Mouse (Mus musculus): ENCODE results near the gene Epgn. TPM values are rescaled to one million over a fixed set of nuclear protein-coding genes. Genes with fewer than 3 reads are reported as not detected.
A peak's percentile ranks its signal among the peaks of the same experiment; 100 is the strongest.

Gene Epgn
- polyA plus RNA-seq, 1 experiment from 2014 or later, result 0.15 TPM

GRCm38 (mm10) chr5:91074026-91074425 is 46.8 kb downstream of the Epgn start:
- peak overlapping the region; percentile 0; the same call in 1 of the 2 replicates for H3K9ac ChIP-seq (ENCODE audit: low read depth, low read length)
- H3K9me3 ChIP-seq (replicated peaks; ENCODE audit: control insufficient read depth, low read length, poor library complexity, severe bottlenecking), result no peaks in the 10 kb centered on the region
- peak overlapping the region; percentile 54 for H3K4me2 ChIP-seq (ENCODE audit: low read length)
- WGBS, result 44% methylated on average over 8 of the region's 8 CpGs
- peaks cover 3% of the 10 kb centered on the region for H3K4me1 ChIP-seq (ENCODE audit: control insufficient read depth, insufficient read depth, low read length)
- peak overlapping the region; percentile 31; the same call in 1 of the 2 replicates for H3K4me3 ChIP-seq (ENCODE audit: low read depth, low read length)
- ATAC-seq, result no peak
- no peaks in the 10 kb centered on the region for H3K36me3 ChIP-seq (ENCODE audit: control insufficient read depth, insufficient read depth, low read length)
- peaks cover 3% of the 10 kb centered on the region for H3K27me3 ChIP-seq (ENCODE audit: control insufficient read depth, insufficient read depth, low read depth, low read length)
- no peak overlapping the region for H3K27ac ChIP-seq (ENCODE audit: low read length)

GRCm38 (mm10) chr5:91074450-91074950 is 47.2 kb downstream of the Epgn start, which contains the start of gene Ereg:
Gene Ereg, plus strand, starts transcription at chr5:91074622.
- Histone ChIP-seq H3K27me3 (ENCODE audit: control insufficient read depth, insufficient read depth, low read depth, low read length) (peaks cover 3% of the 10 kb centered on the region), H3K9me3 (replicated peaks; ENCODE audit: control insufficient read depth, low read length, poor library complexity, severe bottlenecking) (no peaks in the 10 kb centered on the region), H3K36me3 (ENCODE audit: control insufficient read depth, insufficient read depth, low read length) (no peaks in the 10 kb centered on the region), H3K4me1 (ENCODE audit: control insufficient read depth, insufficient read depth, low read length) (peaks cover 3% of the 10 kb centered on the region), H3K9ac (ENCODE audit: low read depth, low read length) (peak within 1 kb of the TSS; percentile 0; the same call in 1 of the 2 replicates), H3K4me3 (ENCODE audit: low read depth, low read length) (peak within 1 kb of the TSS; percentile 31), H3K27ac (ENCODE audit: low read length) (no peak within 1 kb of the TSS), H3K4me2 (ENCODE audit: low read length) (peak within 1 kb of the TSS; percentile 54)
- peak; percentile 64 for ATAC-seq
- under 1% methylated on average over 25 of the region's 25 CpGs for WGBS

GRCm38 (mm10) chr5:91075021-91075420 is 47.8 kb downstream of the Epgn start:
- WGBS, result 47% methylated on average over 1 of the region's 1 CpGs
- Histone ChIP-seq H3K36me3 (ENCODE audit: control insufficient read depth, insufficient read depth, low read length) (no peaks in the 10 kb centered on the region), H3K4me3 (ENCODE audit: low read depth, low read length) (no peak overlapping the region), H3K27me3 (ENCODE audit: control insufficient read depth, insufficient read depth, low read depth, low read length) (peaks cover 3% of the 10 kb centered on the region), H3K4me2 (ENCODE audit: low read length) (peak overlapping the region; percentile 54), H3K9ac (ENCODE audit: low read depth, low read length) (no peak overlapping the region), H3K27ac (ENCODE audit: low read length) (no peak overlapping the region), H3K9me3 (replicated peaks; ENCODE audit: control insufficient read depth, low read length, poor library complexity, severe bottlenecking) (no peaks in the 10 kb centered on the region), H3K4me1 (ENCODE audit: control insufficient read depth, insufficient read depth, low read length) (peaks cover 3% of the 10 kb centered on the region)
- no peak for ATAC-seq

GRCm38 (mm10) chr5:91083016-91083415 is 55.8 kb downstream of the Epgn start:
- Histone ChIP-seq H3K4me2 (ENCODE audit: low read length) (no peak overlapping the region), H3K36me3 (ENCODE audit: control insufficient read depth, insufficient read depth, low read length) (no peaks in the 10 kb centered on the region), H3K27ac (ENCODE audit: low read length) (no peak overlapping the region), H3K9me3 (replicated peaks; ENCODE audit: control insufficient read depth, low read length, poor library complexity, severe bottlenecking) (no peaks in the 10 kb centered on the region), H3K27me3 (ENCODE audit: control insufficient read depth, insufficient read depth, low read depth, low read length) (no peaks in the 10 kb centered on the region), H3K4me3 (ENCODE audit: low read depth, low read length) (no peak overlapping the region), H3K4me1 (ENCODE audit: control insufficient read depth, insufficient read depth, low read length) (no peaks in the 10 kb centered on the region), H3K9ac (ENCODE audit: low read depth, low read length) (no peak overlapping the region)
- 89% methylated on average over 5 of the region's 5 CpGs for WGBS
- no peak for ATAC-seq

Other genes with a start within 250 kb of the Epgn start
- gene Cxcl3, start 241.4 kb upstream of the Epgn start, polyA plus RNA-seq (2015; fragmentation: Nextera tagmentation; extraction: Ambion mirVana), result 0.35 TPM in 1 of 2 replicates, not detected in the other
- gene Cxcl15, start 232.9 kb upstream of the Epgn start, polyA plus RNA-seq (2015; fragmentation: Nextera tagmentation; extraction: Ambion mirVana), result not detected in 2 replicates
- 0.15 TPM in 1 of 2 replicates, not detected in the other for gene Cxcl1, start 136.2 kb upstream of the Epgn start, polyA plus RNA-seq (2015; fragmentation: Nextera tagmentation; extraction: Ambion mirVana)
- gene Cxcl2, start 123.6 kb upstream of the Epgn start, polyA plus RNA-seq (2015; fragmentation: Nextera tagmentation; extraction: Ambion mirVana), result 0.11 TPM in 1 of 2 replicates, not detected in the other
- 59.8 and 62.4 TPM in 2 replicates for gene Mthfd2l, start 96.3 kb upstream of the Epgn start, polyA plus RNA-seq (2015; fragmentation: Nextera tagmentation; extraction: Ambion mirVana)
- not detected in 2 replicates for gene Ereg, start 47.2 kb downstream of the Epgn start, polyA plus RNA-seq (2015; fragmentation: Nextera tagmentation; extraction: Ambion mirVana)
- gene Areg, start 112.1 kb downstream of the Epgn start, polyA plus RNA-seq (2015; fragmentation: Nextera tagmentation; extraction: Ambion mirVana), result 0.30 TPM in 1 of 2 replicates, not detected in the other